Mouse (Mus musculus) small intestine, adult 2 months (tissue): ENCODE results near the gene Tmem243. TPM values are rescaled to one million over a fixed set of nuclear protein-coding genes. Genes with fewer than 3 reads are reported as not detected.

Source experiments
- H3K27ac ChIP-seq: fragments of 200-500 bp; 2 replicates; pipeline ENCODE4 v1.5.1; 2012; ENCODE audit warnings: low read depth, low read length, control low read depth, inconsistent platforms; ENCODE audit not compliant: insufficient read depth
- H3K27me3 ChIP-seq: fragments of 200-500 bp; 2 replicates; pipeline ENCODE4 v1.6.1; 2012; ENCODE audit warnings: mild to moderate bottlenecking, moderate library complexity, low read length, inconsistent platforms; ENCODE audit not compliant: control insufficient read depth, insufficient read depth
- H3K36me3 ChIP-seq: fragments of 200-500 bp; 2 replicates; pipeline ENCODE4 v1.6.1; 2012; ENCODE audit warnings: mild to moderate bottlenecking, low read length, control low read depth, inconsistent platforms; ENCODE audit not compliant: control insufficient read depth, insufficient read depth
- H3K4me1 ChIP-seq: fragments of 200-500 bp; 2 replicates; pipeline ENCODE4 v1.6.1; 2012; ENCODE audit warnings: low read length, inconsistent platforms, mixed read lengths; ENCODE audit not compliant: control insufficient read depth, insufficient read depth, insufficient read length
- H3K4me3 ChIP-seq: fragments of 200-500 bp; 2 replicates; pipeline ENCODE4 v1.5.1; 2012; ENCODE audit warnings: low read depth, mild to moderate bottlenecking, control low read depth, inconsistent platforms, low read length, moderate library complexity
- CTCF ChIP-seq: fragments of 200-500 bp; IDR thresholded peaks from 2 replicates; pipeline ENCODE4 v1.5.1; 2012; ENCODE audit warnings: low read depth, mild to moderate bottlenecking, control low read depth, inconsistent platforms, low read length, moderate library complexity, mixed read lengths; ENCODE audit not compliant: insufficient replicate concordance, insufficient read length; ENCODE audit errors: extremely low read depth
- POLR2A ChIP-seq: fragments of 200-500 bp; IDR thresholded peaks from 2 replicates; pipeline ENCODE4 v1.6.1; 2012; ENCODE audit warnings: low read depth, mild to moderate bottlenecking, control low read depth, inconsistent platforms, low read length, moderate library complexity
- WGBS: fragments of 180-500 bp; shearing (Covaris S2); methylation state at CpG from one replicate; pipeline ENCODE4 v1.1.7; 2018; 5-methylcytosine and 5-hydroxymethylcytosine counted together
- polyA plus RNA-seq: library from polyadenylated mRNA; depleted of rRNA; stranded (reverse); fragments of >200 nt; gene quantifications from 2 replicates; pipeline ENCODE4 v1.2.3, GENCODE M21; 2012

The Tmem243 gene
- polyA plus RNA-seq, 1 experiment: 80.0 TPM

DNA sequence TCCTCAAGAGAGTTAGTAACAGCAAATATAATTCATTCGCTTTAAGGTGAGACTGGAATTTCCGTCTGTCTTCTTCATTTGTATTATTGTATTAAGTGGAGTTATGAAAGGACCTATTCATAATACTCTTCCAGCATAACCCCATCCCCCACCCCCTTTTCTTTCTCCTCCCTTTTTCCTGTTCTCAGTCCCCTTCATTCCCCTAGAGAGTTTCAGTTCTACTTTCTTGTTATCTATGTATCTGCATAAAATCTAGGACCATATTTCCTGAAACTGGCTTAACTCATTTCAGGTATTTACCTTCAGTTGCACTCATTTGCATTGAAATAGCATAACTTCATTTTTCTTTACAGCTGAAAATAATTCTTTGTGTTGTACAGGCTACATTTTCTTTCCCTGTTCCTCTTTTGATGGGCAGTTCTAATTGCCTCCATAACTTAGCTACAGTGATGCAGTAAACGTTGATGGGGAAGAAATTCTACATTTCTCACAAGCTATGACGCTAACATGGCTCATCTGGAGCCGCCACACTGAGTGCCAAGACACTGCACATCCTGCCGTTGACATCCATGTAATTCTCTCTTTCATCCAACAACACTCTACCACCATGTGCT, 9.9 kb upstream of the Tmem243 start:
- H3K36me3 ChIP-seq: no peaks in the 10 kb centered on the region
- no peak overlapping the region for H3K4me3 ChIP-seq
- WGBS: 76% methylated on average over 6 of the region's 6 CpGs
- H3K4me1 ChIP-seq: peaks cover 4% of the 10 kb centered on the region; the same call in 1 of the 2 replicates
- no peaks in the 10 kb centered on the region for H3K27me3 ChIP-seq
- TF ChIP-seq CTCF (no peak), POLR2A (no peak)
- H3K27ac ChIP-seq: no peak overlapping the region

DNA sequence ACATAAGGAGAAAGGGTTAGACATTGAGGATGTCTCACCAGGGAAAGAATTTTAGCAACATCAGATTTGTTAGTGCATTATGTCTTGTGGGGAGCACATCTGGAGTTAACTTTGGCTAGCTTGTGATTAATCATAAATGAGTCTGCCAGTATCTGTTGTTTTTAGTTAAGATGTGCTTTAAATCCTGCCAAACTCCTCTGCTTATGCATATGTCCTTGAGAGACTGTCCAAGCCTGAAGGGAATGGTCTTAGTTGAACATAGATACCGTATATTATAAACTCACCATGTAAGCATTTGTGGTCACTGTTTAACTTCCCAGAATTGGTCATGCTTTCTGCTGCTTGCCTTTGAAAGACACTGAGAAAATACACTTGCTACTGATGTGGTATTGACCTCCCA, 7.8 kb upstream of the Tmem243 start:
- no peaks in the 10 kb centered on the region for H3K27me3 ChIP-seq
- H3K27ac ChIP-seq: no peak overlapping the region
- WGBS: 72% methylated on average over 1 of the region's 1 CpGs
- no peak for TF ChIP-seq POLR2A
- TF ChIP-seq CTCF: no peak
- H3K36me3 ChIP-seq: no peaks in the 10 kb centered on the region
- H3K4me3 ChIP-seq: no peak overlapping the region
- no peaks in the 10 kb centered on the region for H3K4me1 ChIP-seq

DNA sequence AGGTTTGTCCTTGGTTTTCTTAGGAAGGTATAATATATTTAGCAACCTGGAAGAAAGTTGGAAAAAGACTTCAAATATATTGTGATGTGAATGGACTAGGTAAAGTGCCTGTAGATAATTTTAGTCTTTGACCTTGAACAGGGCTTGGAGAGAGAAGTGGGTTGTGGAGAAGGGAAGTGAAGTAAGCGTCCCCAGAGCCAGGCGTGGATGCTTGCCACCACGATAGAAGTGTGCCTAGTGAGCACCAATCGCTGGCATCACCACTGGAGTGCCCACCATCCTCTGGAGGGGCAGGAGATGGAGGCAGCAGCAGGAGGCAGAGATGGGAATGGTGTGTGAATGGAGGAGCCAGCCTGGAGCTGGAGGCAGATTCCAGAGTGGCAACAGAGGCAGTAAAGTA, 7.0 kb upstream of the Tmem243 start:
- Histone ChIP-seq H3K27me3 (no peaks in the 10 kb centered on the region), H3K4me1 (no peaks in the 10 kb centered on the region), H3K4me3 (no peak overlapping the region), H3K27ac (no peak overlapping the region), H3K36me3 (no peaks in the 10 kb centered on the region)
- 80% methylated on average over 4 of the region's 4 CpGs for WGBS
- no peak for TF ChIP-seq POLR2A
- TF ChIP-seq CTCF: no peak

DNA sequence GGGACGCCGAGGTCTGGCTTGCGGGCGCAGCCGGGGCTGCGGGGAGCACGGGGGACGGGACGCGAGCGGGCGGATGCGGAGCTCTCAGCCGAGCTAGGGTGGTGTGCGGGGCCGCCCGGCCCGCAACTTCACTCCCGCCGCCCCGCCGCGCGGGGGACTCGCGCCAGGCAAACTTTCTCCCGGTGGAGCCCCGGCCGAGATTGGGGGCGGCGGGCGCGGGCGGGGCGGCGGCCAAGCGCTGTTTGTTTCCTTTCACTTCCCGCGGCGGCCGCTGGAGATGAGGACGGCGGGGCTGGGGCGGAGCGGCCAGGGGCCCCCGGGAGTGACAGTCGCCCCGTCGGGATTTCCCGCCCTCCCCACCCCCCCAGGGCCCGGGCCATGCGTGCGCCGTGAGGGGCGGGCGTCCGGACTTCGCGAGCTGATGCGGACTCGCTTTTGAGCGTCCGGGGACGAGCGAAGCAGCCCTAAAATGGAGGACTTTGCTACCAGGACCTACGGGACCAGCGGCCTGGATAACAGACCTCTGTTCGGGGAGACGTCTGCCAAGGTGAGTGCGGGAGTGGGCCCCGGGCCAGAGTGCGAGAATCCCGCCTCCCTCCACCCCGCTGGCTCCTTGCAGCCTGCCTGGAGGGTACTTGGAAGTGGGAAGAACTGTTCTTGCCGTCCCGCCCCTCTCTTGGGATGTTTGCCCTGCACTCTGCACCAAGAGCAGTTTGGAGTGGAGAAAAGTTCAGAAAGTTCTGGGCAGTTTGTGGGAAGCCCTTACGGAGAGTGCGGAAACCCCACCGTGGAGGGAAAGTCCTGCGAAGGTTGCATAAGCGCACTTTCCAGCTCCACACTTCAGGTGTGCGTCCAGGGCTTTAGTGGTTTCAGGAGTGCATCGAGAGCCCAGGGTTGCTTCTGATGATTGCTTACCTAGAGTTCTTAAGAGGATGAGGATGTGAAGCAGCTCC, 657 bp downstream of the Tmem243 start:
- WGBS: 1% methylated on average over 79 of the region's 83 CpGs
- Histone ChIP-seq H3K27me3 (no peaks in the 10 kb centered on the region), H3K27ac (peak overlapping the region; percentile 85), H3K36me3 (peaks cover 3% of the 10 kb centered on the region; the same call in 1 of the 2 replicates), H3K4me3 (peak overlapping the region; percentile 99), H3K4me1 (peaks cover 9% of the 10 kb centered on the region; the same call in 1 of the 2 replicates)
- TF ChIP-seq POLR2A (no peak), CTCF (no peak)

DNA sequence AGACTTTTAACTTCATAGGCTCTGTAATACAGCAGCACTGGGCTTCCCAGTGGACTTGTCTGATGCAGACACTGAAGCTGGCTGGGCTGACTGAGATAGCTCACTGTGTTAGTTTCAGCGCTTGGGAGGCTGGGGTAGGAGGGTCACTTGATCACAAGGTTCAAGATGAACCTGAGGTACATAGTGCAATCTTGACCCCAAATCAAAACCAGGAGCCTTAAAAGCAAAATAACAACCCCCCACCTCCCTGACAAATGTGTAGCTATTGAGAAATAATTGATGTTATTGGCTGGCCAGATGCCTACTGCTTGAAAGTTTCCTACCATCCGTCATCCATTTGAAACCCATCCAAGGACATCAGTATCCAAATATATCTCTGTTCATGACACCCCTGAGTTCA, 2.2 kb downstream of the Tmem243 start:
- TF ChIP-seq CTCF (no peak), POLR2A (no peak)

DNA sequence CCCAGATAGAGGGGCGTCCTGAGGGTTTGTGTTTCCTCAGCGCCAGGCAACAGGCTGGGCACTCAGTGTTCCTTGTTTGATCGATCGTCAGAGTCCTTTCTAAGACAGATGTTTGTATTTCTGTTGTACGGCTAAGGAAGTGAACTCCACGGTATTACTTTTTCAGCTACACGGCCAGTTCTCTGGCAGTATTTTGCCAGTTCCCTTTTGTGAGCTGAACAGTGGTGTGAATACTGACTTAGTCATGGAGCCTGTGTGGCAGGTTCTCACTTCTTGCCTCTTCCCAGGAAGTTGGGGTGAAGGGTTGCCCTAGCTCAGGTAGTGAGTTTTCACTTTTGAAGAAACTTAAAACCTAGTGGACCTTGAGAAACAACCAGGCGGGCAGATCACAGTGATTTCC, 3.5 kb downstream of the Tmem243 start:
- WGBS: 72% methylated on average over 8 of the region's 8 CpGs
- no peak overlapping the region for H3K4me3 ChIP-seq
- H3K4me1 ChIP-seq: peaks cover 24% of the 10 kb centered on the region
- TF ChIP-seq CTCF: no peak
- no peak for TF ChIP-seq POLR2A
- H3K27me3 ChIP-seq: no peaks in the 10 kb centered on the region
- H3K27ac ChIP-seq: peak overlapping the region; percentile 48; the same call in 1 of the 2 replicates
- H3K36me3 ChIP-seq: peaks cover 3% of the 10 kb centered on the region; the same call in 1 of the 2 replicates

More for the DNA sequence above, 2.2 kb downstream of the Tmem243 start:
- no peak overlapping the region for H3K4me3 ChIP-seq
- H3K36me3 ChIP-seq: peaks cover 3% of the 10 kb centered on the region; the same call in 1 of the 2 replicates
- peaks cover 17% of the 10 kb centered on the region; the same call in 1 of the 2 replicates for H3K4me1 ChIP-seq
- H3K27me3 ChIP-seq: no peaks in the 10 kb centered on the region
- 89% methylated on average over 2 of the region's 2 CpGs for WGBS
- H3K27ac ChIP-seq: no peak overlapping the region

GRCm38 (mm10) chr5:9106806-9107205, 6.3 kb downstream of the Tmem243 start:
- peak overlapping the region; percentile 78 for H3K27ac ChIP-seq
- peaks cover 26% of the 10 kb centered on the region for H3K4me1 ChIP-seq
- no peak overlapping the region for H3K4me3 ChIP-seq
- peaks cover 3% of the 10 kb centered on the region; the same call in 1 of the 2 replicates for H3K36me3 ChIP-seq
- H3K27me3 ChIP-seq: no peaks in the 10 kb centered on the region
- no peak for TF ChIP-seq CTCF
- TF ChIP-seq POLR2A: no peak
- 47% methylated on average over 6 of the region's 6 CpGs for WGBS
